Mouse (Mus musculus) heart, embryonic 10.5 days (tissue): Measurements from ENCODE around the gene Rps18. TPM values are rescaled to one million over a fixed set of nuclear protein-coding genes. Genes with fewer than 3 reads are reported as not detected.
A peak's percentile ranks its signal among the peaks of the same experiment; 100 is the strongest.
"Not testable (repeated sequence)": the region's sequence is repeated elsewhere in the genome, so short reads cannot be mapped to it uniquely, and the experiment has no call there.

Experiments used
- DNase-seq: peaks from one replicate; pipeline ENCODE4 v3.0.0-alpha.2; 2017; ENCODE audit warnings: low spot score
- H3K27ac ChIP-seq: fragments of 300-500 bp; sonication (generic); 2 replicates; pipeline ENCODE4 v1.5.1; 2016; ENCODE audit warnings: mild to moderate bottlenecking
- H3K27me3 ChIP-seq: fragments of 300-500 bp; sonication (generic); 2 replicates; pipeline ENCODE4 v1.6.1; 2016; ENCODE audit warnings: mild to moderate bottlenecking; ENCODE audit not compliant: poor library complexity, insufficient read depth, severe bottlenecking
- H3K36me3 ChIP-seq: fragments of 300-500 bp; sonication (generic); 2 replicates; pipeline ENCODE4 v1.6.1; 2016; ENCODE audit warnings: mild to moderate bottlenecking, moderate library complexity
- H3K4me1 ChIP-seq: fragments of 300-500 bp; sonication (generic); 2 replicates; pipeline ENCODE4 v1.6.1; 2016; ENCODE audit warnings: mild to moderate bottlenecking
- H3K4me3 ChIP-seq: fragments of 300-500 bp; sonication (generic); 2 replicates; pipeline ENCODE4 v1.5.1; 2016; ENCODE audit warnings: mild to moderate bottlenecking, moderate library complexity
- H3K9me3 ChIP-seq: fragments of 300-500 bp; sonication (generic); 2 replicates; pipeline ENCODE4 v1.6.1; 2016; ENCODE audit warnings: mild to moderate bottlenecking, moderate library complexity
- WGBS: fragments of 180-500 bp; shearing (Covaris S2); methylation state at CpG from one replicate; pipeline ENCODE4 v1.1.7; 2016; 5-methylcytosine and 5-hydroxymethylcytosine counted together
- polyA plus RNA-seq: library from polyadenylated mRNA; unstranded; fragments of >200 nt; fragmentation: Nextera tagmentation; extraction: Ambion mirVana; gene quantifications from 2 replicates; pipeline ENCODE4 v1.2.1, GENCODE M21; 2016

Rps18 gene
- polyA plus RNA-seq, result 1,115 and 1,297 TPM in 2 replicates

- peak; percentile 98 for DNase-seq
- Histone ChIP-seq H3K9me3 (no peaks in the 10 kb centered on the region), H3K27me3 (no peaks in the 10 kb centered on the region), H3K4me3 (peak within 1 kb of the TSS; percentile 100), H3K27ac (peak within 1 kb of the TSS; percentile 98), H3K4me1 (peaks cover 44% of the 10 kb centered on the region), H3K36me3 (peaks cover 62% of the 10 kb centered on the region)
- under 1% methylated on average over 50 of the region's 50 CpGs for WGBS
These were observed at the start of gene Rps18, which contains the start of gene Vps52 for GRCm38 (mm10) chr17:33955555-33956214. Gene Rps18 (minus strand): TSS chr17:33956001. Gene Vps52 (plus strand): TSS chr17:33955812.

GRCm38 (mm10) chr17:34003426-34003825, 47.6 kb upstream of the Rps18 start:
- H3K36me3 ChIP-seq, result no peaks in the 10 kb centered on the region
- H3K27me3 ChIP-seq, result peaks cover 39% of the 10 kb centered on the region
- 2% methylated on average over 5 of the region's 5 CpGs for whole genome bisulfite sequencing
- H3K9me3 ChIP-seq, result no peaks in the 10 kb centered on the region
- no peak overlapping the region for H3K4me3 ChIP-seq
- no peak overlapping the region for H3K27ac ChIP-seq
- H3K4me1 ChIP-seq, result peaks cover 11% of the 10 kb centered on the region
- DNase-seq, result peak; percentile 73

- Histone ChIP-seq H3K27me3 (peaks cover 60% of the 10 kb centered on the region), H3K4me1 (peaks cover 11% of the 10 kb centered on the region)
- not testable (repeated sequence) for H3K36me3 ChIP-seq, H3K27ac ChIP-seq, H3K4me3 ChIP-seq, H3K9me3 ChIP-seq
- 58% methylated on average over 2 of the region's 2 CpGs for WGBS
- DNase-seq, result peak; percentile 64
These were observed 45.0 kb upstream of the Rps18 start for GRCm38 (mm10) chr17:34000796-34001195.

DNA sequence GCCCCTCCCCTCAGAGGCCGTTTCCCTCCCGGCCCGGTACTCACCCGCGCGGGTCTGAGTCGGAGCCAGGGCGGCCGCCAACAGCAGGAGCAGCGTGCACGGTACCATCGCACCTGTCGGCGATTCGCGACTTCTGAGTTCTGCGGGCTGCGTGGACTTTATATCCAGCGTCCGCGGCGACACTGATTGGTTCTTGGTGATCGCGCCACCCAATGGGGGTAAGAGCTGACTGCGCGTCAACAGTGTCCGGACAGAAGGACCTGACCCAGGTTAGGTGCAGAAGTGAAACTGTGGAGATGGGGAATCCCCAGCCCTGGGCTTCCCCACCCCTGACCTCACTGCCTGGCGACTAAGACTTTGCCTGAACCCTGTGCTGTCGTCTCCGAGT, 44.3 kb upstream of the Rps18 start, which contains the start of gene H2-K1:
Gene H2-K1 (minus strand): TSS at position 198 of the 388 bp plus-strand sequence.
- Histone ChIP-seq H3K4me1 (peaks cover 11% of the 10 kb centered on the region), H3K27ac (peak within 1 kb of the TSS; percentile 62; the same call in 1 of the 2 replicates), H3K4me3 (peak within 1 kb of the TSS; percentile 71), H3K27me3 (peaks cover 60% of the 10 kb centered on the region), H3K36me3 (no peaks in the 10 kb centered on the region), H3K9me3 (no peaks in the 10 kb centered on the region)
- DNase-seq, result peak; percentile 78
- WGBS, result 2% methylated on average over 30 of the region's 30 CpGs

GRCm38 (mm10) chr17:33999341-34000149, 43.7 kb upstream of the Rps18 start:
- WGBS, result 2% methylated on average over 87 of the region's 87 CpGs
- Histone ChIP-seq H3K27me3 (peaks cover 60% of the 10 kb centered on the region), H3K4me3 (peak overlapping the region; percentile 71), H3K27ac (peak overlapping the region; percentile 62; the same call in 1 of the 2 replicates), H3K36me3 (no peaks in the 10 kb centered on the region), H3K4me1 (peaks cover 11% of the 10 kb centered on the region), H3K9me3 (no peaks in the 10 kb centered on the region)
- DNase-seq, result peak; percentile 74

DNA sequence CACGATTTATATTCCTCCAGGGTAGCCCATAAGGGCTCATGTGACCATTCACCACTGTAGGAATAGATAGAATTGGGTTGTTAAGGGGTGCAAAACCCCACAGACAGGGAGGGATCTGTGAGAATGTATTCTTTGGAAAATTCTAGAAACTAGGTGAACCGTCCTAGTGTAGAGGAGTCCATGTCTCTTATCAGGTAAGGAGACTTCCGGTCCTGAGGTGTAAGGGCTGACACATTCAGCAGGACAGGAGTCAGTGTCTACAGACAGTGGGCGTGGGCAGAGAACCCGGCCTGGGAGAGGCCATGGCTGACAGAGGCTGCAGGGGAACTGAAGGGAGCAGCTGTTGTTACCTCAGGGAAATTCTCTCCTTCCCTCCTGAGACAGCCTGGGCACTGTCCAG, 42.9 kb upstream of the Rps18 start:
- H3K4me1 ChIP-seq, result peaks cover 11% of the 10 kb centered on the region
- H3K36me3 ChIP-seq, H3K9me3 ChIP-seq, H3K4me3 ChIP-seq, H3K27ac ChIP-seq: not testable (repeated sequence)
- peak; percentile 53 for DNase-seq
- 49% methylated on average over 5 of the region's 5 CpGs for WGBS
- H3K27me3 ChIP-seq, result peaks cover 60% of the 10 kb centered on the region

DNA sequence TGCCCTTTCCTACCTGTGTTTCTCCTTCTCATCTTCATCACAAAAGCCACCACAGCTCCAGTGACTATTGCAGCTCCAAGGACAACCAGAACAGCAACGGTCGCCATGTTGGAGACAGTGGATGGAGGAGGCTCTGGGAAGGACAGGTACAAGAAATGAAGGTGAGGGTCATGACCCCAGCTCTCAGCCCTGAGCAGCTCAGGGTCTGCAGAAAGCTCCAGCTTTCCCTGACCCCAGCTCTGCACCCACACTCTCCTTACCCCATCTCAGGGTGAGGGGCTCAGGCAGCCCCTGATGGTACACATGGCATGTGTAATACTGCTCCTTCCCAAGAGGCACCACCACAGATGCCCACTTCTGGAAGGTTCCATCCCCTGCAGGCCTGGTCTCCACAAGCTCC, 41.2 kb upstream of the Rps18 start:
- peaks cover 57% of the 10 kb centered on the region for H3K27me3 ChIP-seq

GRCm38 (mm10) chr17:33995651-33996050, 39.9 kb upstream of the Rps18 start:
- no peak overlapping the region for H3K4me3 ChIP-seq
- no peaks in the 10 kb centered on the region for H3K9me3 ChIP-seq
- no peak for DNase-seq
- no peaks in the 10 kb centered on the region for H3K36me3 ChIP-seq
- H3K27ac ChIP-seq, result no peak overlapping the region
- H3K27me3 ChIP-seq, result peaks cover 43% of the 10 kb centered on the region
- peaks cover 11% of the 10 kb centered on the region for H3K4me1 ChIP-seq
- WGBS, result 37% methylated on average over 3 of the region's 3 CpGs

More for the DNA sequence above, 41.2 kb upstream of the Rps18 start:
- H3K36me3 ChIP-seq, H3K9me3 ChIP-seq, H3K4me3 ChIP-seq, H3K27ac ChIP-seq: not testable (repeated sequence)
- 82% methylated on average over 2 of the region's 2 CpGs for WGBS
- peaks cover 11% of the 10 kb centered on the region for H3K4me1 ChIP-seq
- DNase-seq, result peak; percentile 54

GRCm38 (mm10) chr17:33994959-33995358, 39.2 kb upstream of the Rps18 start:
- WGBS, result 82% methylated on average over 8 of the region's 8 CpGs
- peaks cover 36% of the 10 kb centered on the region for H3K27me3 ChIP-seq
- no peak for DNase-seq

DNA sequence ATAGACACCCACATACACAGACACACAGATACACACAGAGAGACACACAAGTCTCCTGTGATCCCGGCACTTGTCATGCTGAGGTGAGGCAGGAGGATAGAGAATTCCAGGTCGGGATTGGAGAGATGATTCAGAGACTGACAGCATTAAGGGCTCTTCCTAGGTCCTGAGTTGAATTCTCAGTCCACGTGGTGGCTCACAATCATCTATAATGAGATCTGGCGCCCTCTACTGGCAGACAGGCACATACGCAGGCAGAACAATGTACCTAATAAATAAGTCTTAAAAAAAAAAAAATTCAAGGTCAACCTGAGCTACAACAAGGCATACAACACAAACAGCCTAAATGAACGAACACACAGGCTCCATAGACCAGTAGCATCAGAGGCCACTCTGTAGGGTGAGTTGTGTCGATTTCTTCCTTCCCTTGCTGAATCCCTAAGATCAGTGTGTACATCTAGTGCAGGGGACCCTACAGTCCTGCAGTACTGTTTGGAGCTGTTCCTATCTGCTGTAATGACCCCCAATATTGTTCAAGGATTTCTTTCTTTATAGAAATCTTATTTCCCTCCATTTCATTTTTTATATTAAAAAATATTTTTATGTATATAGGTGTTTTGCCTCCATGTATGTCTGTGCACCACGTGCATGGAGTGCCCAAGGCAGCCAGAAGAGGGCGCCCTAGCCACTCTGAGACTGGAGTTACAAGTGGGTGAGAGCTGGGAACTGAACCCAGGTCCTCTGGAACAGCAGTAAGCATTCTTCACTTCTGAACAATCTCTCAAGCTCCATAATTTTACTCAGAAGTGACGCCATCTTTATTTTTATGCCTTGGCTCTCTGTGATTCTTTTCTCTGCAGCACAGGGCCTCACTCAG, 36.2 kb upstream of the Rps18 start:
- H3K9me3 ChIP-seq, result no peaks in the 10 kb centered on the region
- H3K4me1 ChIP-seq, result no peaks in the 10 kb centered on the region
- H3K4me3 ChIP-seq, result no peak overlapping the region
- WGBS, result 31% methylated on average over 10 of the region's 10 CpGs
- H3K27ac ChIP-seq, result no peak overlapping the region
- H3K36me3 ChIP-seq, result no peaks in the 10 kb centered on the region
- peaks cover 8% of the 10 kb centered on the region; the same call in 1 of the 2 replicates for H3K27me3 ChIP-seq
- DNase-seq, result no peak

More at GRCm38 (mm10) chr17:33994959-33995358, 39.2 kb upstream of the Rps18 start:
- H3K4me1 ChIP-seq, result peaks cover 5% of the 10 kb centered on the region
- no peaks in the 10 kb centered on the region for H3K36me3 ChIP-seq
- no peak overlapping the region for H3K27ac ChIP-seq
- no peaks in the 10 kb centered on the region for H3K9me3 ChIP-seq
- H3K4me3 ChIP-seq, result no peak overlapping the region

DNA sequence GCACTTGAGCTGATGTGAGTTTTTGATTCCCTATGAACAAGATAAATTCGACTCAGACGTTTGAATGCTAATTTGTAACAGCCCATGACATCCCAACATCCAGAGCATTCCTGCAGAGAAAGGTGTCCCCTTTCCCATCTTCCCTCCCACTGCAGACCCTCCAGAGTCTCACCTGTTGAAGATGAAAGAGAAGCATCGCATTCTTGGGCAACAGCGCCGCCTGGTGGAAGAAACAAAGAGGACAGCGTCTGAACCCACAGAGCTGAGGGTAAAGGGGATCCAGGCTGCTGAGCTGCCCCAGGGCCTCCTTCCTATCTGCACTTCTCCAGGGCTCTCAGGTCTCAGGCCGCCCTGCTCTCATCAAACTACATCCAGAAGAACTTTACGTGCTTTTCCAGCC, 26.3 kb upstream of the Rps18 start:
- H3K9me3 ChIP-seq, H3K4me3 ChIP-seq, H3K27ac ChIP-seq, DNase-seq, H3K36me3 ChIP-seq: not testable (repeated sequence)
- Histone ChIP-seq H3K27me3 (peaks cover 36% of the 10 kb centered on the region), H3K4me1 (peaks cover 27% of the 10 kb centered on the region)
- 12% methylated on average over 8 of the region's 8 CpGs for WGBS

DNA sequence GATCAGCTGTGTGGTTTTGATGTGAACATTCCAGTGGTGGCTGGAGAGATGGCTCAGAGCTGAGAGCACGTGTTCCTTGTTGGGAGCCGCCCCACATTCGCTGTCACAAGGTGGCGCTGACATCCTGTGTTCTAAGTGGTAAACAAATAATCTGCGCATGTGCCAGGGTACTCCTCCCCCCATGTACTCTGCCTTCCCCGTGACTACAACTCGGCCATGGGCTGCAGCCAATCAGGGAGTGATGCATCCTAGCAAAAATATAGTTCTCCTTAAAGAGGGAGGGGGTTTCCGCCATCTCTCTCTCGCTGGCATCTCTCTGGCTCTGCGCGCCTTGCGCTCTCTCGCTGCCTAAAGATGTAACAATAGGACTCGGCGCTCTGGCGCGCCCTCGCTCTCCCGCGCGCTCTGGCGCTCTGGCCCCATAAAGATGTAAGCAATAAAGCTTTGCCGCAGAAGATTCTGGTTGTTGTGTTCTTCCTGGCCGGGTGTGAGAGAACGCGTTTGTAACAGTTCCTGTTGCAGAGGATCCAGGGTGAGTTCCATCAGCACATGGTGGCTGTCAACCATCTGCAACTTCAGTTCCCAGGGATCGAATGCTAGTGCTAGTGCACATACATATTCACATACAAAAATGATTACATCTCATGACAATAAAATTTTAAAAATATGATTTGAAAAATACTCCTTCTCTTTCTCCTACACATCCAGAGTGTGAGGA, 25.6 kb upstream of the Rps18 start:
- DNase-seq, result peak; percentile 97
- Histone ChIP-seq H3K27me3 (peaks cover 44% of the 10 kb centered on the region), H3K27ac (peak overlapping the region; percentile 80; the same call in 1 of the 2 replicates), H3K4me1 (peaks cover 27% of the 10 kb centered on the region), H3K4me3 (peak overlapping the region; percentile 63)
- WGBS, result 1% methylated on average over 27 of the region's 27 CpGs
- H3K36me3 ChIP-seq, H3K9me3 ChIP-seq: not testable (repeated sequence)
